Mouse (Mus musculus): ENCODE results near the gene Nkiras1.

DNA sequence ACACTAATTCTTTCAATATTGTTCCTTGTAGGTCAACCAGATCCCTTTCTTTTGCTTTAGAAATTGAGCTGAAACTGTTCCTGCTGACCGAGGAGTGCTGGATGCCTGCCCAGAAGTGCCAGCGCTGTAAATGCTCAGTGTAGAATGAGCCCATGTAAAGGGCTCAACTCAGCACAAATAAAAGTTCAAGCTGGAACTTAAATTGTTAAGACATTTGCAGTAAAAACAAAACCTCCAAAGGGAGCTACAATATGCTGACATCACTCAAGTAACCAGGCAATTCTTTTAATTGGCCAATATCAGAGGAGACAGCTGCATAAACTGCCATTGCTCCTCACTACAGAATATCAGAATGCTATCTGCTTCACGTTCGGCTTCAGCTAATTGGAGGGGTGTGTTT is 7.5 kb upstream of the Nkiras1 start:
- TF ChIP-seq CTCF (IDR thresholded peaks at IDR 0.05; ENCODE audit: extremely low read depth, insufficient read depth, insufficient read length, insufficient replicate concordance) (no peak), POLR2A (IDR thresholded peaks at IDR 0.05; ENCODE audit: low read depth, low read length) (no peak)

All from spleen, adult 2 months (tissue).